Mouse (Mus musculus) hindbrain, embryonic 10.5 days (tissue): ENCODE measurements at regions not wholly inside any gene's neighbourhood (a gene's known extent, or its start where the extent isn't known, plus 50 kb on each side); places are given as distances from the start of the nearest gene placed in this dataset.

Experiments used
- DNase-seq: peaks from one replicate; pipeline ENCODE4 v3.0.0-alpha.2; 2017; ENCODE audit warnings: low spot score
- H3K27ac ChIP-seq: fragments of 300-500 bp; sonication (generic); 2 replicates; pipeline ENCODE4 v1.5.1; 2016; ENCODE audit warnings: mild to moderate bottlenecking, moderate library complexity
- H3K27me3 ChIP-seq: fragments of 300-500 bp; sonication (generic); 2 replicates; pipeline ENCODE4 v1.6.1; 2016; ENCODE audit warnings: mild to moderate bottlenecking; ENCODE audit not compliant: poor library complexity, insufficient read depth, severe bottlenecking
- H3K36me3 ChIP-seq: fragments of 300-500 bp; sonication (generic); 2 replicates; pipeline ENCODE4 v1.6.1; 2016; ENCODE audit warnings: mild to moderate bottlenecking, moderate library complexity
- H3K4me1 ChIP-seq: fragments of 300-500 bp; sonication (generic); replicated peaks from 2 replicates; pipeline ENCODE4 v1.6.1; 2016; ENCODE audit warnings: mild to moderate bottlenecking
- H3K4me3 ChIP-seq: fragments of 300-500 bp; sonication (generic); 2 replicates; pipeline ENCODE4 v1.5.1; 2016; ENCODE audit warnings: mild to moderate bottlenecking, moderate library complexity
- H3K9me3 ChIP-seq: fragments of 300-500 bp; sonication (generic); 2 replicates; pipeline ENCODE4 v1.6.1; 2016; ENCODE audit warnings: mild to moderate bottlenecking, moderate library complexity
- WGBS: fragments of 180-500 bp; shearing (Covaris S2); methylation state at CpG from one replicate; pipeline ENCODE4 v1.1.7; 2016; 5-methylcytosine and 5-hydroxymethylcytosine counted together

DNA sequence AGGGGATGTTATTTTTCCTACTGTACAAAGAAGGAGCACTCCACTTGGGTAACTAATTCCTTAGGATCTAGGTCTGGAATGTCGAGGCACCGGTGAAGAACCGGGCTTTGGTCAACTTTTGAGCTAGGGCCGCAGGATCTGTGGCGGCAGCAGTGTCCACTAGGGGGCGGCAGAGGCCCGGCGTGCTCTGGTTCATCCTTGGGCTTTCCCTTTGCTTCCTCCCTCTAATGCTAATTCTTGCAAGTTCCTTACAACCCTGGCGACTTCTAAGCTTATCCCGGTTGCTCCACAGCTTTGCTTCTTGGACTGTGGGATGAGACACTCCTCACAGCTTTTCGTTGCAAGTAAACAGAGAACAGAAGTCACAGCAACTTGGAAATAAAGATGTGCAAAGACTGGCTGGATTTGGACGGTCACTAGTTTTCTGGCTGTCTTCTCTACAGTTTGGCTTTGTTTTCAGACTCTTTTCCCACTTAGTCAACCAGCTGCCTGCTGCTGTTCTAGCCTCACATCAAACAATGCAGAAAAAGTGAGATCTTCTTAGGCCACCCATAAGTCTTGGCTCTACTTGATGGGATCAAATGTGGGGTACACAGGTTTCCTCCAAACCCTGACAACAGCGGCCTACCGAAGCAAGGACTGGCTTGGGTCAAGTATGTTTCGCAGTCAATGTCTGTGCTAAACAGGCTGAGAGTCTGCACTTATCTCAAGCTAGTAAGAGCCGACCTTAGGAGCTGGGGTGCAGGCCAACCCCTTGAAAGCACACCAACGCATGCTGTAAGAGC is 51.2 kb upstream of the Tmem72 start:
- Histone ChIP-seq H3K27ac (no peak overlapping the region), H3K9me3 (no peaks in the 10 kb centered on the region), H3K4me1 (no peaks in the 10 kb centered on the region; the same call in 1 of the 2 replicates), H3K27me3 (no peaks in the 10 kb centered on the region; the same call in 1 of the 2 replicates), H3K4me3 (no peak overlapping the region), H3K36me3 (no peaks in the 10 kb centered on the region)
- 39% methylated on average over 17 of the region's 17 CpGs for WGBS
- peak; percentile 85 for DNase-seq

GRCm38 (mm10) chr6:116774954-116775675 is 58.4 kb upstream of the Tmem72 start:
- DNase-seq: peak; percentile 65
- WGBS: 70% methylated on average over 12 of the region's 12 CpGs

GRCm38 (mm10) chr6:116786553-116787335 is 70.0 kb upstream of the Tmem72 start:
- H3K27me3 ChIP-seq: no peaks in the 10 kb centered on the region

More at GRCm38 (mm10) chr6:116774954-116775675, 58.4 kb upstream of the Tmem72 start:
- Histone ChIP-seq H3K27ac (no peak overlapping the region), H3K9me3 (no peaks in the 10 kb centered on the region), H3K27me3 (no peaks in the 10 kb centered on the region), H3K36me3 (no peaks in the 10 kb centered on the region), H3K4me1 (peaks cover 5% of the 10 kb centered on the region; the same call in 1 of the 2 replicates), H3K4me3 (no peak overlapping the region)

GRCm38 (mm10) chr6:116793321-116793960 is 76.7 kb upstream of the Tmem72 start:
- Histone ChIP-seq H3K27me3 (no peaks in the 10 kb centered on the region), H3K36me3 (no peaks in the 10 kb centered on the region), H3K9me3 (no peaks in the 10 kb centered on the region), H3K27ac (no peak overlapping the region), H3K4me3 (no peak overlapping the region), H3K4me1 (0 out of 2 replicates have a peak, but pooled peaks cover 7% of the 10 kb centered on the region)
- 86% methylated on average over 4 of the region's 4 CpGs for WGBS
- DNase-seq: no peak

More at GRCm38 (mm10) chr6:116786553-116787335, 70.0 kb upstream of the Tmem72 start:
- H3K4me3 ChIP-seq: no peak overlapping the region
- 0 out of 2 replicates have a peak, but pooled peaks cover 3% of the 10 kb centered on the region for H3K9me3 ChIP-seq
- no peak for DNase-seq
- WGBS: 66% methylated on average over 3 of the region's 3 CpGs
- no peak overlapping the region for H3K27ac ChIP-seq
- H3K4me1 ChIP-seq: no peaks in the 10 kb centered on the region
- no peaks in the 10 kb centered on the region for H3K36me3 ChIP-seq

DNA sequence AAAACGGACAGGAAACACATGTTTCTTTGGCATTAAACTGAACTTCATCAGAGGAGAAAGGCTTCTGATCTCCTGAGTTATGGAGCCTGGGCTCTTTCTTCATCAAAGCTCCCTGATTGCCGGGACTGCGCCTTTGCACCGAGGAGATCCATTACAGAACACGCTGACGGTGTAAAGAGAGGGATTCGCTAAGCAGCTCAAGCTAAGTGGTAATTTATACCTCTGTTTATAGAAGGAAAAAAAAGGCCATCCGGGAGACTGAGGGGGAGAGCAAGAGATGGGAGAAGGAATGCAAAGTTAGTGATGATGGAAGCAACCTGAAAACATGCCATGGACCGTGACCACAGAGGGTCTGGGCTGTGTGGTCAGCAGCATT is 77.2 kb upstream of the Tmem72 start:
- H3K36me3 ChIP-seq: no peaks in the 10 kb centered on the region
- WGBS: 76% methylated on average over 9 of the region's 9 CpGs
- H3K4me1 ChIP-seq: 0 out of 2 replicates have a peak, but pooled peaks cover 7% of the 10 kb centered on the region
- H3K27me3 ChIP-seq: no peaks in the 10 kb centered on the region
- H3K27ac ChIP-seq: no peak overlapping the region
- no peak for DNase-seq
- no peak overlapping the region for H3K4me3 ChIP-seq
- no peaks in the 10 kb centered on the region for H3K9me3 ChIP-seq

DNA sequence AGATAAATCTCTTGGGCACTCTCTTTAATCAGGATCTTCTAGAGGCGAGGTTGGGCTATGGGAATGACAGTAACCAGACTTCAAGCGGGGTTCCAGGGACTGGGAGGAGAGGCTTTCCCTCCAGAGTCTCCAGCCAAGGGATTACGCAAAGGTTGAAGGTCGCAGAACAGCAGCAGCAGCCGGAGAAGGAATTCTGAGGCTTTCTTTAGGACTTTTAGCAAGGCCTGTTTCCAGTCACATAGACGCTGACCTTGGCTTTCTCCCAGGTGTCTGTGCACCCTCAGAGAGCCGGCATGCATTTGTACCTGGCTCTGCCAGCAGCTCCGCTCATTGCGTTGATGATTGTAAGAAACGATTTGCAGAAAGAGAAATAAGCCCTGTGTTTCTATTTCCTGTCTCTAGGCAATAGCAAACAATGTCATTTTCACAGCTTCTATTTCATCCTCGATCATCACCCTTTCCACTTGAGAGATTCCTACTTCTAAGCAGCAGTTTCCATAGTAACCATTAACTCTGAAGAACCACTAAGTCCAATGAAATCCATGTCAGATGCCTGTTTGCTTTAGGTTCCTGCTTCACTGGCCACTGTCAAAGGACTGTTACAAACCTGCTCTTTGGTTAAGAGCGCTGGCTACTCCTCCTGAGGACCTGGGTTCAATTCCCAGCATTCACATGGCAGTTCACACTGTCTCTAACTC is 104.7 kb upstream of the Tmem72 start:
- Histone ChIP-seq H3K4me1 (peaks cover 22% of the 10 kb centered on the region), H3K36me3 (no peaks in the 10 kb centered on the region), H3K9me3 (no peaks in the 10 kb centered on the region), H3K27me3 (no peaks in the 10 kb centered on the region), H3K4me3 (no peak overlapping the region), H3K27ac (peak overlapping the region; percentile 29; the same call in 1 of the 2 replicates)
- DNase-seq: no peak
- WGBS: 46% methylated on average over 12 of the region's 12 CpGs

DNA sequence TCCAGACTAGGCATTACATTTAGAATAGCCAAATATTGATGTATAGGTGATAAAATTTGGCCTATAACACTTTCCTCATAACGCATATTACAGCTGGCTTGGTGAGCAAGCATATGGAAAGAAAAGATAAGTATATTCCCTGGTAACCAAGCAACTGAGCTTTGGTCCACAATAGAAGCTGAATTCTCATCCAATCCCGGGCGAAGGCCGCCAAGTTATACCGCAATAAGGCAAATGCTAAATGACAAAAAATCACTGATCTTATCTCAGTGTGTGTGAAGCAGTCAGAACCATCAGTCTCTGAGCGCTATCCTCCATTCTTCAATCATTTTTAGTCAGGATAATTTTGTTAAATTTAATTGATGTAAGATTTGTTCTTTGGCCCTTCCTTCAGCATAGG is 105.9 kb upstream of the Tmem72 start:
- no peak for DNase-seq
- Histone ChIP-seq H3K9me3 (no peaks in the 10 kb centered on the region), H3K4me1 (peaks cover 22% of the 10 kb centered on the region), H3K36me3 (no peaks in the 10 kb centered on the region), H3K27me3 (no peaks in the 10 kb centered on the region), H3K27ac (no peak overlapping the region), H3K4me3 (no peak overlapping the region)
- 91% methylated on average over 6 of the region's 6 CpGs for WGBS

DNA sequence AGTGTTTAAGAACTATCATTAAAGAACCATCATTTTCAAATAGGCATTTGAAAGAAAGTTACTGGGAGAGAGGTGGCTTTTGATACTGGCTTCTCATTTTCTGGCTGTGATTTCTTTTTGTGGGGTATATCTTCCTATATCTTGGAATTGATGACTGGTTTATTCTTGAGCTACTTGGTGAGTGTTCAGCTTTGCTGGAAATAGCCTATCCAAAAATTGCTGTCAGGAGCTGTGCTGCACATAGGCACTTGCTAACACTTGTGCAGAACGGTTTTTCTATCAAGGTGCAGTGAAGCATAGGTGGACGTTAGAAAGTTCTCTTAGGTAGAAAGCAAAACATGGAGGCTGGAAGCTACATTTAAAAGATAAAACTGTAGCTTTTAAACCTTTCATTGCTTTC is 108.9 kb upstream of the Tmem72 start:
- whole genome bisulfite sequencing: 78% methylated on average over 2 of the region's 2 CpGs
- Histone ChIP-seq H3K4me1 (peaks cover 13% of the 10 kb centered on the region), H3K27me3 (no peaks in the 10 kb centered on the region), H3K27ac (no peak overlapping the region), H3K36me3 (no peaks in the 10 kb centered on the region), H3K9me3 (no peaks in the 10 kb centered on the region), H3K4me3 (no peak overlapping the region)
- DNase-seq: no peak

- 79% methylated on average over 2 of the region's 2 CpGs for WGBS
Measured at GRCm38 (mm10) chr6:116829341-116829740, 112.6 kb upstream of the Tmem72 start.

DNA sequence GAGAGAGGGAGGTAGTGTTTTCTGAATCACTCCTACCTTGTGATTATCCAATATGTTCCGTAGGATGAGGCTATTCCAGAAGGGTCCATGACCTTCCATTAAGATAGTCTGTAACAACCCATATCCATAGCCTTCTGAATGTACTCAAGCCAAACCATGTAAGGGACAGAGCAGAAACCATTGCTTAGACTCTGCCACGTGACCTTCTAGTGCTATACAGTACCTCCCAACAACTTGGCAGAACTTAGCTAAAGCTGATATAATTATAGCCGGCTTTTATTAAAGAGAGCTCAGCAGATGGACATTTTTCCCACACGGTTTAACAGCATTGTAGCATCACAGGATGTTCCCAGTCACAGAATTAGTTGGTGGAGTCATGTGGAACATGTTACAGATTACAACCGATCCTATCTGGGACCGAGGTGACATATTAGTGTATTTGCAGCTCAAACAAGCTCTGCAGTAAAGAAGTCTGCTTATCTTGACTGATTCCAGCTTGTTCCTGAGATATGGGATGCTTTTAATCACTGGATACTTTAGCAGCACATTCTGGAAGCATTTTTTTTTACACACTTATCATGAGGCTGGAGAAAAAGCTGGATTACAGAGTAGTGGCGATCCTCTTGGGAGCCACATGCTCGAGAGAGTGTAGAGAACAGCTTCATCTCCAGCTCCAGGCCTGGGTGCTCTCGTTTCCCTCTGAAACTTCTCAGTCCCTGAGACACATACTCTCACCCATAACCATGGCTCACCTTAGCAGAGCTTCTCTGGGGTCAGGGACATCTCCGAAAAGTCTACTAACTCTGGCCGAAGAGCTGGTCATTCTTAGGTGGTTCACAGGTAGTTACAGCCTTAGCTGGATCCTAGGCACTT is 129.5 kb upstream of the Tmem72 start:
- 90% methylated on average over 11 of the region's 11 CpGs for WGBS
- DNase-seq: no peak

More at GRCm38 (mm10) chr6:116829341-116829740, 112.6 kb upstream of the Tmem72 start:
- no peaks in the 10 kb centered on the region for H3K4me1 ChIP-seq
- H3K36me3 ChIP-seq: no peaks in the 10 kb centered on the region
- H3K9me3 ChIP-seq: no peaks in the 10 kb centered on the region
- no peak overlapping the region for H3K4me3 ChIP-seq
- no peaks in the 10 kb centered on the region for H3K27me3 ChIP-seq
- no peak overlapping the region for H3K27ac ChIP-seq
- no peak for DNase-seq

DNA sequence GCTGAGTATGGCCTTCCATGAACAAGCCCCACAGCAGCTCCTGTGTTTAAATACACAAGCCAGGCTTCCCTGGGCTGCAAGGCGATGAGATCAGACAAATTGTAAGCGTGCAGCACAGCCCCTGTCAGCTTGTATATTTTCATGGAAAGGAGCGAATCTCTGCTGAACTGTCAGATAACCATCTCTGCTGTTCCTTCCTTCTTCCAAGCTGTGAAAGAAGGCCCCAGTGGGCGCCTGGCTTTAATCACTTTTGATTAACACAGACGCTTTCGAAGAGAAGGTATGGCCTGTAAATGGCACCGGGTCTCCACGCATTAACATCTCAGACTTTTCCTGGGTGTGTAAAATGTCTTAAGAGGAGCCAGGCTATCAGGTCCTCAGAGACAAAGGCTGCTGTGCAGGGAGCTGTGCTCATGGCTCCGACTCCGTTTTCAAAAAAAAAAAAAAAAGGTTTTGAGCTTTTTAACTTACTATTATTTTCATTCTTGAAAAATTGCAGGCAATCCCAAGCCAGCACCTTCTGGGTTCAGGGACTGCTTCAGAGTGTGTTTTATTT is 131.9 kb upstream of the Tmem72 start:
- Histone ChIP-seq H3K27ac (no peak overlapping the region), H3K27me3 (no peaks in the 10 kb centered on the region), H3K4me3 (no peak overlapping the region), H3K4me1 (no peaks in the 10 kb centered on the region), H3K36me3 (no peaks in the 10 kb centered on the region), H3K9me3 (no peaks in the 10 kb centered on the region)
- 75% methylated on average over 10 of the region's 10 CpGs for WGBS
- DNase-seq: no peak

More for the DNA sequence above, 129.5 kb upstream of the Tmem72 start:
- no peaks in the 10 kb centered on the region for H3K27me3 ChIP-seq
- no peaks in the 10 kb centered on the region for H3K4me1 ChIP-seq
- H3K27ac ChIP-seq: no peak overlapping the region
- H3K9me3 ChIP-seq: no peaks in the 10 kb centered on the region
- no peak overlapping the region for H3K4me3 ChIP-seq
- H3K36me3 ChIP-seq: no peaks in the 10 kb centered on the region
